Mouse (Mus musculus) left cerebral cortex, postnatal 14 days (tissue): Measurements from ENCODE around the gene Slc12a6. TPM values are rescaled to one million over a fixed set of nuclear protein-coding genes. Genes with fewer than 3 reads are reported as not detected.
A peak's percentile ranks its signal among the peaks of the same experiment; 100 is the strongest.

Experiments
- DNase-seq, 2 experiments: peaks; one replicate each; pipeline ENCODE4 v3.0.0; 2021 to 2022; ENCODE audit warnings: low spot score in 2 of 2, mixed read lengths in 1 of 2
- intact Hi-C: fragments of 180-260 bp; cut with DNase I; formaldehyde crosslinking; loops from one replicate; pipeline ENCODE4 v1.15.1; 2025
- total RNA-seq, 2 experiments: library from RNA; stranded (reverse); gene quantifications; 2 replicates each; pipeline ENCODE4 v1.2.3; 2021

The Slc12a6 gene
- total RNA-seq, 2 experiments from 2014 or later: 114 to 125 TPM

DNA sequence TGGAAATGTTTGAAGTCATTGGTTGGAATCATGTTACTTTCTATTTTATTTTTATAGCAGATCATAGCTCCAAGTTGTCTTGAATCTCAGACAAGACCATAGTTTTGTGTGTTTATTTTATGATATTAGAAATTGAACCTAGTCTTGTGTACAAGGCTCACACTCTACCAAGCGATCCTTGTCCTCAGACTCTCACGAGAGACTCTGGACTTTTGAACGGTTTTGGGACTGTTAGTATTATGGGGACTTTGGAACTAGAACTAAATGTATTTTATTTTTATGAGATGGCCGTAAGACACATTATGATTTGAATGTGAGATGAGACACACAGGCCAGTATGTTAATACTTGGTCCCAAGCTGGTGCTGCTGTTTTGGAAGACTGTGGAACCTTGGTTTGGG, 32.6 kb downstream of the Slc12a6 start:
- no peak for DNase-seq
- intact Hi-C loops: no loop called here

DNA sequence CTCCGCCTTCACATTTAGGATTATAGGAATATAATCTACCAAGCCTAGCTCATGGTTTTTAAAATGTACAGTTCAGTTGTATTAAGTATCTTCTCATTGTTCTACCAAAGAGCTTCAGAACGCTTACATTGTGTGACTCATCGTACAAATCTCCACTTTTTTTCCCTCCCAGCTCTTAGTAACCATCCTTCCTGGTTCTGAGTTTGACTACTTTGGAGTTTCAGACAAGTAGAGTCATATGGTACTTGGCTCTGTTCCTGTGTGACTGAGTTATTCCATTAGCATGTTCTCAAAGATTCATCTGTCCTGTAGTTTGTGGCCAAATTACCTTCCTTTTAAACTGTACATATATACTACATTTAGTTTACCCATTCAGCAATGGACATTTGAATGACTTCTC, 43.0 kb downstream of the Slc12a6 start:
- intact Hi-C loops: no loop called here
- DNase-seq: peak in 1 of 2 experiments; percentile 44

DNA sequence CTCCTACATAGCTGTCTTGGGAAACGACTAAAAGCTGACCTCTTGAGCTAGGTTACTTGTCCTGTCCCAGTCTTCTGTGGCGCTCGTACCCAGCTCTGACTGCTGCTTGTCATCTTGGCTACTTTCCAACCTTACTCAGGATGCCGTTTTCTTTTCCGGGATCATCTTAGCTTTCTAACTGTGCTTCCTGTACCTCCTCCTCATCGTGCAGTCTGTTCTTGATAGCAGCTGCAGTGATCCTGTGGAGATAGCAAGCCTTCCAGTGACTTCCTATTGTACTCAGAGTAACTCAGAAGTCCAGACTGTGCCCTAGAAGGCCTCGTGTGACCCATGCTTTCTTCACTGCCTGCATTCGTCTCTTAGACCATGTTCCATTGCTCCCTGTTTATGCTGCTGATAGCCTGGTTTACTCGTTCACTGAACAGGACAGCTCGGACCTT, 43.6 kb downstream of the Slc12a6 start:
- intact Hi-C loops: no loop called here
- DNase-seq: peak in 1 of 2 experiments; percentile 28

DNA sequence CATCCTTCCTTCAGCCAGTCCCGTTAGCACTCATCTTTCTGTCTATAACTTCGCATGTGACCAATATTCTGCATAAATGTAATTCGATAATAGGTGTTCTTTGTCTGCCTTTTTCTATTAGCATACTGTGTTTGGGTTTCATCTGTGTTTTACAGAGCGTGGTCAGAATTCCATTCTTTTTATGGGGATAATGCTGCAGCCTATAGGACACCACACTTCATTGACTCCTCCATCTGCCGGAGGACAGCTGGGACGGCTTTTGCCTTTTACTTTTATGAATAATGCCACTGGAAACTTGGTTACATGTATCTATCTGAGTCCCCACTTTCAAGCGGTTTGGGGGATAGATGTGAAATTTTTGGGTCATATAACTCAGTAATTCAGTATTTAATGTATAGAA, 50.0 kb downstream of the Slc12a6 start:
- intact Hi-C loops: no loop called here
- DNase-seq: no peak

DNA sequence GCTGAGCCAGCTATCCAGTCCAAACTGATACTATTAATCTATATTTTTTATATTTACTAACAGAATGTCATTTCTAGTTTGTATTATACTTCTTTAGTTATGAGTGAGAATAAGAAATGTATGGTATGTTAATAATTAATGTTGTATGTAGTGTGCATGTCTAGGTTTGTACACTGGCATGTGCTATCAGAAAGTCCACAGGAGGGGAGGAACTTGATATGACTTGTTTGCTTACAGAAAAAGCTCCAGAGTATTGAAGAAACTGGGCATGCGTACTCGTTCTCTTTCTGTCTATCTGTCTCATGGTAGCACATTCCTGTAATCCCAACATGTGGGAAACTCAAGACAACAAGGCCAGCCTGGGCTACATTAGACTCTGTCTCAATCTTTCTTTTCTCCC, 52.6 kb downstream of the Slc12a6 start:
- no peak for DNase-seq
- intact Hi-C loops: no loop called here

DNA sequence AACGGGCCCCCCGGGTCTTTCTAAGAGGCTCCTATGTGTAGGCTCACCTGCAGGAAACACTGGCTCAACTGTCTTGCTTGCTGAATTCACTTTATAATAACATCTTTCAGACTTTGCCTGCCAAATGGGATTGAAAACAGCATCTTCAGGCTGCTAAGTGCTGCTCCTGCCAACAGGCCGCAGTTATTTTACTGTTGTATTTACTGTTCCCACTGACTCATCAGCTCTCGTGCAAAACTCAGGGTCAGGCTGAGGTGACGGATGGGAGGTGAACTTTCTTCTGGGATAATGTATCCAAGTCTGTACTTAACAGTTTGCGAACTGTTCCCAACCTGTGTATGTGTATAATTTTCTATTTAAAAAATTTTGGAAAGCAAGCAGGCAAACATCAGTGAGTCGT, 53.3 kb downstream of the Slc12a6 start:
- no peak for DNase-seq
- intact Hi-C loops: no loop called here

DNA sequence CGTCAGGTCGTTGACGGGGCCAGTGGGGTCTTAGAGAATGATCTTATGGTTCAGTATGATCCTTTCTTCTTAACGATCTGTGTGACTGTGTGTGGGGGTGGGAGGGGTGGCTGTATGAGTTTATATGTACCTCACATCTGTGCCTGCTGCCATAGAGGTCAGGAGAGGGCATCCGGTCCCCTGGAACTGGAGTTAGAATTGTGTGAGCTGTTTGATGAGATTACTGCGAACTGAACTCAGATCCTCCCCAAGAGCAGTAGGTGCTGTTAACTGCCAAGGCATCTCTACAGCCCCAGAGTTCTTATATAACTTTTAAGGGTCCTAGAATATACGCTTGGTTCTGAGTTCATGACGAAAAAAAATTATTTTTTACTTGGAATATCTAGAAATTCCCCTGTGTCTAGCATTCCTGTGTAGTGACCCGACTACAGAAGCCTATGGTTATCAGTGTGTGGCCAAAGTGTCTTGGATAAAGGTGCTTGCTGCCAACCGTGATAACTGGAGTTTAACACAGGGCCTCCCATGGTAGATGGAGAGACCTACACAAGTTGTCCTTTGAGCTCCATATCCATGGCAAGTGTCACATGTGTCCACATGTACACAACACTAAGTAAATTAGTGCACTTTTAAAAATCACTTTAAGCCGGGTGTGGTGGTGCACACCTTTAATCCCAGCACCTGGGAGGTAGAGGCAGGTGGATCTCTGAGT, 62.6 kb downstream of the Slc12a6 start:
- no peak for DNase-seq
- intact Hi-C loops: no loop called here

DNA sequence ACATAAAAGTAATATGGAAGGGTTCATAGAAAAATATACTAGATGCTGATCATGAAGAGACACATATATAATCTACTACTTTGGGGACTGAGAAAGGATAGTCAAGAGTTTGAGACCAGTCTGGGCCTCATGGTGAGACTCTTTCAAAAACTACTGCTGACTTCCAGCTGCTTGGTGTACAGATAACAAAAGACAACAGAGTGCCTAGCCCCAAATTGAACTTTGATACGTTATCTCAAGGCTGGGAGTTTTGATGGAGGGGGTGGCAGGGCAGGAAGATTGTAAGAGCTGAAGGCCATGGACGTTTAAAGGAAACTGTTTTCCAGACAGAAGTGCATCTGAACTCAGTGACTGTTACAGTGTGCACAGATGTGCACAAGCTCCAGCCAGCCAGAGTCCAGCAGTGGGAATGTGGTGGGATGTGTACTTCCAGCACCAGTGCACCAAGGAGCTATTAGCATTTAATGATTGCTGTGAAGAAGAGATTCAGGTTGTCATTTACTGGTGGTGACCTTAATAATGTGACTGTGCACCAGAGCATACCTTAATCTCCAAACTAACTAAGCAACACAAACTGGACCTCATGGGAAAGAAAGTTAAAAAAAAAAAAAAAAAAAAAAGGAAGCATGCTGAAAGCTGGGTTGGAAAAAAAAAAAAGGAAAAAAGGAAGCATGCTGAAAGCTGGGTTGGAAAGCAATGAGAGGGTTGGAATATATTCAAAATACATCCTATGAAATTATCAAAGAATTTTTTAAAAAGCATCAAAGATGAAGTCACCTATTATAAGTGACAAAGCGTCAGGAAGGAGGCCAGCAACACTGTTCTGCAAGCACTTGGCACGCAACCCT, 66.7 kb downstream of the Slc12a6 start:
- intact Hi-C loops: loop anchor here (10.0 kb wide), 1 partner anchor 67 kb away; the partner anchor contains the start of genes Gm21985, Nop10 and Slc12a6
- no peak for DNase-seq

DNA sequence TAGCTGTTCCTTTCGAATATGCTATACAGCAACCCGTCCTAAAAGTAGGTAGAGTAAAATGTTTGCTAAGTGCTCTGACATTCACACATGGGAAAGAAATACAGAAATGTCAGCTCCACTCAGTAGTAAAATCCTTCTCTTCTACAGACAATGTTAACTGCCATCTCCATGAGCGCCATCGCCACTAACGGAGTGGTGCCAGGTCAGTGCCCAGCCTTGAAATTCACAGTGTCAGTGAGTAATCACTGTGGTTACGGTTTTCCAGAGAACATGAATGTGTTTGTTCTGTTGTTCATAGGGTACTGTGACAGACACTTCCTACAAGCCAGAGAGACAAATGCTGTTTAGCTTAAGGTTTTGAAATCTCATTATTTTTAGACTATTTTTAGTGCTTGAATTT, 71.6 kb downstream of the Slc12a6 start:
- intact Hi-C loops: loop anchor here (10.0 kb wide), 1 partner anchor 72 kb away; the partner anchor contains the start of genes Gm21985, Nop10 and Slc12a6
- DNase-seq: no peak

DNA sequence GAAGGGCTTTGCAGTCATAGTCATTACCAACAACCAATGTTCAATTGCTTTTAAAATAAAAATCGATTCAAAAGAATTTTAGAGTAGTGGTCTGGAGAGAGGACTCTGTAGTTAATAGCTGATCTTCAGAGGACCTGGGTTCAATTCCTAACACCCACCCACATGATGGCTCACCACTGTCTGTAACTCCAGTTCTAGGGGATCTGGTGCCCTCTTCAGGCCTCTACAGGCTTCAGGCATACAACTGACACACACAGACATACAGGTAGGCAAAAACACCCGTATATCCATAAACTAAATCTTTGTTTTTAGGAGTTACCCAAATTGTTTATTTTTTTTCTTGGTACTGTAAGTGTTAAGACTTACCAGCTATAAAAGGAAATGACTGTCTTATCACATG, 74.1 kb downstream of the Slc12a6 start:
- intact Hi-C loops: loop anchor here (10.0 kb wide), 1 partner anchor 75 kb away; the partner anchor contains the start of genes Gm21985, Nop10 and Slc12a6
- no peak for DNase-seq

DNA sequence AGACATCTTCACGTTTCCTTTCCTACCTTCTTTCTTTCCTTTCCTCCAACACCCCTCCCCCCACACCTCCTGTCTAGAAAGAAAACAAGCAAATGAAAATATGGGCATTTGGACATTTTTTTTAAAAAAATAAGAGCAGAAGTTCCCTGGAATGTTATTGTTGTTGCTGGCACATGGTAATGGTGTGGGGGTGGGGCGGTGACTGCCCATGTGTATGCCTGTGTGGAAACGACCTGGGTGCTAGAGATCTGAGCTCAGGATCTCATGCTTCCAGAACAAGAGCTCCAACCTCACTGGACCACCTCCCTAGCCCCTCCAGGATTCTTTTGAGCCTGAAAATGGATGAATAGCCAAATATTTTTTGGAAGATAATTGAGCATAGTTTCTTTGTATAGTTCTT, 75.5 kb downstream of the Slc12a6 start:
- intact Hi-C loops: no loop called here
- no peak for DNase-seq

DNA sequence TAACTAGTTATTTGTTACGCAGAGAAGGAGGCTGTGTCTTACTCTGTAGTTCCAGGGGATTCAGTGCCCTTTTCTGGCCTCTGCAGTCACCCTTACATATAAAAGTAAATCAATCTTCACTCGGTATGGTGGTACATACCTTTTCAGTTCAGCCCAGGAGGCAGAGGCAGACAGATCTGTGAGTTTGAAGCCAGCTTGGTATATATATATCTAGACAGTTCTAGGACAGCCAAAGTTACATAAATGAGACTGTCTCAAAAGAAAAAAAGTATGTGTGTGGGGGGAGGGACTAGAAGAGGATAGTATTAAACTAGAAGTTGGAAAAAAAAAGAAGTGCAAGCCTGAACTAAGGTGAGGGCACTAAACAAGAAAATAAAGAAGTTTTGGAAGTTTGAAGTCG, 82.6 kb downstream of the Slc12a6 start:
- DNase-seq: no peak
- intact Hi-C loops: no loop called here

DNA sequence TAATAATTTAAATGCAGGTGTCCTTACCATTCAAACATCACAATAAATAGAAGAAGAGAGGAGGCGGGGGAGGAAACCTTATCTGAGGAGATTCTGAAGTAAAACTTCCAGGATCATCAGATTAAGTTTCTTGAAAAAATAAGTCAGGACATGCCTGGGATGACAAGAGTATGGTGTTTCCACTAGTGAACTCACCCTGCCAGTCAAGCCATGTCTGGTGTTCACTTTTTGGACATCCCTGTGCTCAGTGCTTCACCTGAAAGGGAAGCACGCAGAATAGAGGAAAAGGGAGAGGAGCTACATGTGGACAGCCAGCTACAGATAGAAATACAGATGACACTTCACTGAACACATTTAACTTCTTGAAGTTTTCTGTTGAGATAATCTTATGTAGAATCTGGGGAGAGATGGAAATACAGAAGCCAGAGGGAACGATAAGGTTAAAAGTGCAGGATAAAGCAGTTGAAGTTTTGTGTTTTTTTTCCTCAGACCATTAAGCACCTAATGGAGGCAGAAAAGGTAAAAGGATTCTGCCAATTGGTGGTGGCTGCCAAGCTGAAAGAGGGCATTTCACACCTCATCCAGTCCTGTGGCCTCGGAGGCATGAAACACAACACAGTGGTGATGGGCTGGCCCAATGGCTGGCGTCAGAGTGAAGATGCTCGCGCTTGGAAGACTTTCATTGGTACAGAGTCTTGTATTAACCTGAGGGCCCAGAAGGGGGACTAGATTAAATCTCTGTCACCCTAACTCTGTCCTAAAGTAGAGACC, 88.2 kb downstream of the Slc12a6 start:
- intact Hi-C loops: no loop called here

DNA sequence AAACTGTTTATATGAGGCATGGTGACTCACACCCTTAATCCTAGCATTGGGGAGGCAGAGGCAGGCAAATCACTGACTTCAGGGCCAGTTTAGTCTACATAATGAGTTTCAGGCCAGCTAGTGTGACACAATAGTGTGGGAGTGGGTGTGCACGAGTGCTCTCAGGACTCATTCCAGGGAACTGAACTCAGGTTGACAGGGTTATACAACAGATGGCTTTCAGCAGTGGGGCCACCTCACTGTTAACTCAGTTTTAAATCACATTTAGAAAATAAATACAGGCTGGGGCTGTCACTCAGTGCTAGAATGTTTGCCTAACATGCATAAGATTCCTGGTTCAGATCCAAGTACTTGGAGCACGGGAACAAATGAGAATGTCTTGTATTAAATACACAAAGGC, 94.0 kb downstream of the Slc12a6 start:
- intact Hi-C loops: no loop called here

More for the DNA sequence above, 88.2 kb downstream of the Slc12a6 start:
- no peak for DNase-seq

DNA sequence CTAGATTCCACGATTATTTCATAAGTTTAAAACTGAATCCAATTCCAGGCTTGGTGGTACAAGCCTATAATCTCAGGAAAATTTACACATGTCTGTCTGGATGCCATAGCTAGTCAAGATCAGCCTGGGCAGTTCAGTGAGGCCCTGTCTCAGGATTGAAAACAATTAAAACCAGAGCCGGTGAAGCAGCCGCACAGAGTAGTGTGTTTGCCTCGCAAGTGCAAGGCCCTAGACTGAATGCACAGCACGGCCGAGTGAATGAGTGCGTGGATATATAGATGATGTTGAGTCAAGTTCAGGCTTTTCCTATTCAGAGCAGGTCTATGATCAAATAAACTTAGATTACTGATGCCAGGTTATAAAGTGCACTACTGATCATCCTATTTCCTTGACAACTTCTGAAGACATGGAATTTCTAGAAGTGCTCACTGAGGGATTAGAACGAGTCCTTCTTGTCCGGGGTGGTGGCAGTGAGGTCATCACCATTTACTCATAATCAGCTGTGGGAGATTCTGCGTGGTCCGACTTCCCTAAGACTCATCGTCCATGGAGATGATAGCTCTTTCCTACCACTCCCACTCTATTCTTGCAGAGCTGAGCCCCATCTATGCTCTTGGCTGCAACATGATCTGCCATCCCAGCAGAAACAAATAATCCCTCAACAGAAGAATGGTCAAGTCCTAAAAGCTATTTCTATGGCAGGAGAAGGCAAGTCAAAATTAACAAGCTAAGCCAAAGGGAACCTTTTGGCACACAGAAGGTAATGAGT, 94.6 kb downstream of the Slc12a6 start:
- DNase-seq: no peak
- intact Hi-C loops: no loop called here

More for the DNA sequence above, 94.0 kb downstream of the Slc12a6 start:
- no peak for DNase-seq

DNA sequence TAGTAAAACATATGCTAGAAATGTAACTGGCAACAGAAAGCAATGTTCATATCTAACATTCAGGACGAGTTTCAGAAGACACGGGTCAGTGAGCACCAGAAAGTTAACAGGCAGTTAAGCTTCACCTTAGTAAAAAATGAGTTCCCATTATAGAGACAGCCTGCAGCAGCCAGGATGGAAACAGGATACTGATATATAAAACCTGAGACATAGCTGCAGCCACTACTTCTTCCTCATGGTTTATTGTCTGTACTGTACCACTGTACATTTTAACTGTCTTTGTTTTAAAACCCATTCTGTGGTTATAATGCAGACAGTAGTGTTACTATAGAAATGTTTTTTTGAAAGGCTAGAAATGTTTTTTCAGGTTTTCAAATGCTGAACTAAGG, 95.2 kb downstream of the Slc12a6 start:
- DNase-seq: no peak

DNA sequence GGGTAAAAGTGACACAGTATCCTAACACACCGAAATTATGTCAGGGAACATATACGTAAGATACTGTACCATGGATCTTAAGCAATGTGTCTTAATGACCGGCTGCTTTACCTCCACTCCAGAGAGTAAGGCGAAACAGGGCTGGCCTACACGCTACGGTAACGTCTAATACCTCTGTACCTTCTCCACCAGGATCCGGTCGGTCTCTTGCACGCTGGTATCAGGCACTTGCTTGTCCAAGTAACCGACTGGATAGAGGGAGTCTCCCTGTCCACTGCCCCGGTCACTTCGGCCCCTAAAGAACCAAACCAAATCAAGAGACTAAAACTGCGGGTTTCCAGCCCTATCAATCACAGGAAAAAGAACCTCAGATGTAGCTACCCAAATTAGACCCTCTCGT, 101.6 kb downstream of the Slc12a6 start:
- intact Hi-C loops: loop anchor here (5.0 kb wide), 1 partner anchor 100 kb away; the partner anchor contains the start of genes Gm21985 and Slc12a6
- DNase-seq: no peak

More for the DNA sequence above, 95.2 kb downstream of the Slc12a6 start:
- intact Hi-C loops: no loop called here

DNA sequence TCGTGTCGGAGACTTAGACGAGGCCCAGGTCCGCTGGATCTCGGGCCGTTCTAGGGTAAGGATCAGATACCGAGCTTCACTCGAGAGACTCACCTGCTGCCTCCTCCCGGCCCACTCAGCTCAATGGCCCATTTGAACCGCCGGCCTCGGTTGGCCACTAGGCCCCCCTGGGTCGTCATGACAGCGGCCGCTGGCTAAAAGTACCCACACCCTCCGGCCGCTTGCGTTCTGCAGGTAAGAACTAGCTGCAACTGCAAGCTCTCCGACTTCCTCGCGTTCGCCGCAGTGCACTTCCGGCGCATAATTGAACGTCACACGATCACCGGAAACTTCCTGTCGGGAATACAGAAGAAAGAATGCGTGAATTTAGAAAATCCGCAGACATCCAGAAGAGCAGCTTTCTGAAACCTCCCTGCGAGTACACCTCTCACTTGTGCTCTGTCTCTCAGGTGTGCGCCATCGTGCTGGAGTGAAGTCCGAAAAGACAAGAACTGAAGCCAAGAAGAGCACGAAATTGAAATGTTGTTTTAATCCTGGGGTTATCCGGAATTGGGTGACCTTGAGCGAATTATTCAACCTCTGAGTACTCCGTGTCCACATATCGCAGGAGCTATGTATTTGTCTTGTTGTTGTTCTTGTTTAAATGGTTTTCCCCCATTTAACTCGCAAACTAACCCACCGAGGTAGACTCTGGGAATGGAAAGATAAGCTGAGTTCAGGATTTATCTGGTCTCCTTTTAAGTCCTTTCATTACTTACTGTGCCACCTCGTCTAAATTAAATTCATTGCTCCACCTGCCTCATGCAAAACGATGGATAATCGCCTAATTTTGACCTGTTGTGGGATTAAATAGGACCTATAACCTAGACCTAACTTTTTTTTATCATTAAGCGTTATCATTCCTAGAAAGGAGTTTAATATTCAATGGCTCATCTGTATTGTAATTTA, 102.4 kb downstream of the Slc12a6 start, which contains the start of gene Emc4:
Emc4 (minus strand) TSS at position 302 of the 948 bp plus-strand sequence.
- intact Hi-C loops: loop anchor here (5.0 kb wide), 1 partner anchor 101 kb away; the partner anchor contains the start of genes Gm21985 and Slc12a6
- peak; percentile 93 to 94 for DNase-seq
